Mouse (Mus musculus): ENCODE measurements around the gene Zranb2. TPM values are rescaled to one million over a fixed set of nuclear protein-coding genes. Genes with fewer than 3 reads are reported as not detected.

Gene Zranb2
- polyA plus RNA-seq, 1 experiment from 2014 or later = 77.2 TPM

MicroRNAs within 50 kb of the gene (microRNA counts, 519-probe panel; counts per million panel counts)
- 1,892 counts per million, percentile 37 among the panel's probes with 10 or more counts for microRNA mmu-miR-186

Small RNAs within 50 kb of the gene (microRNA-seq; reads per million reads assigned to microRNA genes)
- gene Mir186 = 506 reads per million, percentile 67 among the genes with 10 or more reads in this experiment

Other genes starting within 250 kb of the Zranb2 start
- 12.9 and 14.1 TPM in 2 replicates for gene Ptger3, start 32.7 kb downstream of the Zranb2 start, polyA plus RNA-seq (2015; fragmentation: Nextera tagmentation; extraction: Ambion mirVana)